Mouse (Mus musculus): Measurements from ENCODE around the gene Slc45a3. TPM values are rescaled to one million over a fixed set of nuclear protein-coding genes. Genes with fewer than 3 reads are reported as not detected.

Slc45a3 gene
- polyA plus RNA-seq, 1 experiment from 2014 or later, result 2.1 TPM

GRCm38 (mm10) chr1:131942621-131943590 lies 19.9 kb upstream of the Slc45a3 start:
- Histone ChIP-seq H3K27me3 (replicated peaks; ENCODE audit: control insufficient read depth, insufficient read depth, low read length) (no peaks in the 10 kb centered on the region), H3K4me1 (replicated peaks; ENCODE audit: control insufficient read depth, insufficient read depth, low read length) (no peaks in the 10 kb centered on the region), H3K36me3 (ENCODE audit: control insufficient read depth, insufficient read depth, low read length) (no peaks in the 10 kb centered on the region), H3K9me3 (ENCODE audit: control insufficient read depth, low read length) (no peaks in the 10 kb centered on the region), H3K4me2 (ENCODE audit: low read length) (no peak overlapping the region), H3K9ac (ENCODE audit: low read length) (no peak overlapping the region), H3K4me3 (ENCODE audit: low read depth, low read length) (no peak overlapping the region), H3K27ac (ENCODE audit: low read depth) (no peak overlapping the region)
- ATAC-seq (replicated peaks; ENCODE audit: low FRiP score, low TSS enrichment, low read depth) (no peak), DNase-seq (ENCODE audit: low spot score) (no peak)
- 55% methylated on average over 16 of the region's 16 CpGs for WGBS

- 37% methylated on average over 10 of the region's 10 CpGs for WGBS
- ATAC-seq (replicated peaks; ENCODE audit: low FRiP score, low TSS enrichment, low read depth), result peak; percentile 53; the same call in 1 of the 2 replicates
- Histone ChIP-seq H3K27ac (ENCODE audit: low read depth) (no peak overlapping the region), H3K4me1 (replicated peaks; ENCODE audit: control insufficient read depth, insufficient read depth, low read length) (no peaks in the 10 kb centered on the region), H3K27me3 (replicated peaks; ENCODE audit: control insufficient read depth, insufficient read depth, low read length) (no peaks in the 10 kb centered on the region), H3K4me3 (ENCODE audit: low read depth, low read length) (no peak overlapping the region), H3K36me3 (ENCODE audit: control insufficient read depth, insufficient read depth, low read length) (no peaks in the 10 kb centered on the region), H3K9ac (ENCODE audit: low read length) (no peak overlapping the region), H3K4me2 (ENCODE audit: low read length) (no peak overlapping the region), H3K9me3 (ENCODE audit: control insufficient read depth, low read length) (no peaks in the 10 kb centered on the region)
- DNase-seq (ENCODE audit: low spot score), result no peak
These were observed 16.9 kb upstream of the Slc45a3 start for GRCm38 (mm10) chr1:131945674-131946440.

- H3K4me3 ChIP-seq (ENCODE audit: low read depth, low read length), result no peak overlapping the region
- WGBS, result 82% methylated on average over 11 of the region's 11 CpGs
- no peak overlapping the region for H3K9ac ChIP-seq (ENCODE audit: low read length)
- DNase-seq (ENCODE audit: low spot score) (no peak), ATAC-seq (replicated peaks; ENCODE audit: low FRiP score, low TSS enrichment, low read depth) (no peak)
- no peaks in the 10 kb centered on the region for H3K27me3 ChIP-seq (replicated peaks; ENCODE audit: control insufficient read depth, insufficient read depth, low read length)
- no peak overlapping the region for H3K27ac ChIP-seq (ENCODE audit: low read depth)
- H3K9me3 ChIP-seq (ENCODE audit: control insufficient read depth, low read length), result no peaks in the 10 kb centered on the region
- H3K4me2 ChIP-seq (ENCODE audit: low read length), result no peak overlapping the region
- H3K36me3 ChIP-seq (ENCODE audit: control insufficient read depth, insufficient read depth, low read length), result no peaks in the 10 kb centered on the region
- no peaks in the 10 kb centered on the region for H3K4me1 ChIP-seq (replicated peaks; ENCODE audit: control insufficient read depth, insufficient read depth, low read length)
These were observed 16.1 kb upstream of the Slc45a3 start for GRCm38 (mm10) chr1:131946462-131947215.

- no peak for DNase-seq (ENCODE audit: low spot score)
- Histone ChIP-seq H3K27ac (ENCODE audit: low read depth) (no peak overlapping the region), H3K9ac (ENCODE audit: low read length) (no peak overlapping the region), H3K4me1 (replicated peaks; ENCODE audit: control insufficient read depth, insufficient read depth, low read length) (no peaks in the 10 kb centered on the region), H3K9me3 (ENCODE audit: control insufficient read depth, low read length) (no peaks in the 10 kb centered on the region), H3K36me3 (ENCODE audit: control insufficient read depth, insufficient read depth, low read length) (no peaks in the 10 kb centered on the region), H3K4me2 (ENCODE audit: low read length) (no peak overlapping the region), H3K4me3 (ENCODE audit: low read depth, low read length) (no peak overlapping the region), H3K27me3 (replicated peaks; ENCODE audit: control insufficient read depth, insufficient read depth, low read length) (no peaks in the 10 kb centered on the region)
- 46% methylated on average over 1 of the region's 1 CpGs for WGBS
- no peak for ATAC-seq (replicated peaks; ENCODE audit: low FRiP score, low TSS enrichment, low read depth)
These were observed 14.7 kb upstream of the Slc45a3 start for GRCm38 (mm10) chr1:131947997-131948525.

- WGBS, result 79% methylated on average over 12 of the region's 12 CpGs
- Histone ChIP-seq H3K4me2 (ENCODE audit: low read length) (no peak overlapping the region), H3K36me3 (ENCODE audit: control insufficient read depth, insufficient read depth, low read length) (no peaks in the 10 kb centered on the region), H3K27me3 (replicated peaks; ENCODE audit: control insufficient read depth, insufficient read depth, low read length) (no peaks in the 10 kb centered on the region), H3K4me3 (ENCODE audit: low read depth, low read length) (no peak overlapping the region), H3K9me3 (ENCODE audit: control insufficient read depth, low read length) (no peaks in the 10 kb centered on the region), H3K4me1 (replicated peaks; ENCODE audit: control insufficient read depth, insufficient read depth, low read length) (no peaks in the 10 kb centered on the region), H3K9ac (ENCODE audit: low read length) (no peak overlapping the region), H3K27ac (ENCODE audit: low read depth) (no peak overlapping the region)
- DNase-seq (ENCODE audit: low spot score) (no peak), ATAC-seq (replicated peaks; ENCODE audit: low FRiP score, low TSS enrichment, low read depth) (no peak)
These were observed 8.4 kb upstream of the Slc45a3 start for GRCm38 (mm10) chr1:131954242-131954865.

GRCm38 (mm10) chr1:131955131-131955757 lies 7.5 kb upstream of the Slc45a3 start:
- no peak for DNase-seq (ENCODE audit: low spot score)
- Histone ChIP-seq H3K4me2 (ENCODE audit: low read length) (no peak overlapping the region), H3K27ac (ENCODE audit: low read depth) (no peak overlapping the region), H3K27me3 (replicated peaks; ENCODE audit: control insufficient read depth, insufficient read depth, low read length) (0 out of 2 replicates have a peak, but pooled peaks cover 3% of the 10 kb centered on the region), H3K4me1 (replicated peaks; ENCODE audit: control insufficient read depth, insufficient read depth, low read length) (no peaks in the 10 kb centered on the region), H3K4me3 (ENCODE audit: low read depth, low read length) (no peak overlapping the region), H3K9me3 (ENCODE audit: control insufficient read depth, low read length) (no peaks in the 10 kb centered on the region), H3K36me3 (ENCODE audit: control insufficient read depth, insufficient read depth, low read length) (no peaks in the 10 kb centered on the region), H3K9ac (ENCODE audit: low read length) (no peak overlapping the region)
- no peak for ATAC-seq (replicated peaks; ENCODE audit: low FRiP score, low TSS enrichment, low read depth)
- 20% methylated on average over 3 of the region's 3 CpGs for WGBS

- no peaks in the 10 kb centered on the region for H3K36me3 ChIP-seq (ENCODE audit: control insufficient read depth, insufficient read depth, low read length)
- ATAC-seq (replicated peaks; ENCODE audit: low FRiP score, low TSS enrichment, low read depth) (no peak), DNase-seq (ENCODE audit: low spot score) (no peak)
- WGBS, result 59% methylated on average over 5 of the region's 5 CpGs
- H3K27me3 ChIP-seq (replicated peaks; ENCODE audit: control insufficient read depth, insufficient read depth, low read length), result peaks cover 17% of the 10 kb centered on the region
- no peaks in the 10 kb centered on the region; the same call in 1 of the 2 replicates for H3K4me1 ChIP-seq (replicated peaks; ENCODE audit: control insufficient read depth, insufficient read depth, low read length)
- H3K4me3 ChIP-seq (ENCODE audit: low read depth, low read length), result no peak overlapping the region
- H3K27ac ChIP-seq (ENCODE audit: low read depth), result no peak overlapping the region
- H3K4me2 ChIP-seq (ENCODE audit: low read length), result no peak overlapping the region
- no peaks in the 10 kb centered on the region for H3K9me3 ChIP-seq (ENCODE audit: control insufficient read depth, low read length)
- no peak overlapping the region for H3K9ac ChIP-seq (ENCODE audit: low read length)
These were observed 5.4 kb upstream of the Slc45a3 start for GRCm38 (mm10) chr1:131957416-131957815.

Data from intestine, embryonic 14.5 days (tissue).